Mouse (Mus musculus) neural tube, postnatal 0 days (tissue): ENCODE data around the gene Ndufa6. TPM values are rescaled to one million over a fixed set of nuclear protein-coding genes. Genes with fewer than 3 reads are reported as not detected.

Experiments
- microRNA-seq: library from miRNA; unstranded; fragments of <30 nt; microRNA quantifications from one replicate; pipeline ENCODE4, GENCODE M21; 2016
- polyA plus RNA-seq: library from polyadenylated mRNA; unstranded; fragments of >200 nt; fragmentation: Nextera tagmentation; extraction: Ambion mirVana; gene quantifications from 2 replicates; pipeline ENCODE4 v1.2.1, GENCODE M21; 2015

Gene Ndufa6
- polyA plus RNA-seq: 557 and 602 TPM in 2 replicates

DNA sequence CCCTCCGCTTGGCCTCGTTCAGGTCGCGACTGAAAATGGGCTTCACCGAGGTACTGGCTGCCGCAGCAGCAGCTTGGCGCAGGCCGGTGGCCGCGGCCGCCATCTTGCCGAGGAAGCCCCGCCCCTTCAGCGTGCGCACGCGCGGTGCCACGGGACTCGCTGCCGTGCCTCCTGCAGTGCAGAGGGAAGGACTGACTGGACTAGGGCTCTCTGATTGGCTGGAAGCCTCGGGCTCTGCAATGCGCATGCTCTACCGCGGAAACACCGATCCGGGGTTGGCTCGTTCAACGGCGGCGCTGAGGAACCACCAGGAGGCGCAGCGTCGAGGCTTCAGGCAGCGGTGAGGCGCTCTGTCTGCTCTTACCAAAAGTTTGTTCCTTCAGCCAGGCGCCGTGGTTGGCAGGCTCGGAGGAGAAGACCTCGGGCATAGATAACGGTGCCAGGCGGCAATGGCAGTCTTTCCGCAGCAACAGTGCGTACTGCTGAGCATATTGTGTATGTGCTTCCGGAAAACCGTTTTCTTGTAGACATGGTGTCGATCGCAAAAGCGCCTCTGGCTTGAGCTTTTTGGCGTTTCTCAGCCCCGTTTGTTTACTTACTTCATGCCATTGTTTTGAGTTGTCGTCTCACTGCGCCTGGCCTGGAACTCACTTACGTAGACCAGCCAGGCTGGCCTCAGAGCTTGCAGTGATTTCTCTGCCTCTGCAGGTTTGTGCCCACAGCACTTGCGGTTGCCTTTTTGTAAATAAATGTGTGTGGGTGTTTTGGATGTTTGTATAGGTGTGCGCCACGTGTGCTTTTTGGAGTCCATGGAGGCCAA is at the start of gene Ndufa6:
Ndufa6 (minus strand) TSS at position 197 of the 820 bp plus-strand sequence.

DNA sequence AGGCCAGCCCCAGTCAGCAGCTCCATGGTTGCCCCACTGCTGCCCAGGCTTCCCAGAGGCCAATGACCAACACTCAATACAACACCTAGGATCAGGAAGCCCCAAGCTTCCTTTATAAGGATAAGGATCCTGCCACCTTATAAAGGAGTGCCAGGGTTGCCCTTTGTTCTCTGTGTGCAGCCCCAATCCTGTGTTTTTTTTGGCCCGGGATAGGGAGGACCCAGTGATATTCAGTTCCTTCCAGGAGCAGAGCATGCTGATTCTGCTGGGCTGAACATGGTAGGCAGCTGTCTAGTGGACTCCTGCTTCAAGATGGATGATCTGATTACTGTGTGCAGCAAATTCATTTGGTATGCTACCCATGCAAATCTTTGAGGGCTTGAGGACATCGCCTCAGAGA is 39.8 kb upstream of the Ndufa6 start, which contains the start of gene Cyp2d11:
Cyp2d11 (minus strand) TSS at position 101 of the 400 bp plus-strand sequence.

DNA sequence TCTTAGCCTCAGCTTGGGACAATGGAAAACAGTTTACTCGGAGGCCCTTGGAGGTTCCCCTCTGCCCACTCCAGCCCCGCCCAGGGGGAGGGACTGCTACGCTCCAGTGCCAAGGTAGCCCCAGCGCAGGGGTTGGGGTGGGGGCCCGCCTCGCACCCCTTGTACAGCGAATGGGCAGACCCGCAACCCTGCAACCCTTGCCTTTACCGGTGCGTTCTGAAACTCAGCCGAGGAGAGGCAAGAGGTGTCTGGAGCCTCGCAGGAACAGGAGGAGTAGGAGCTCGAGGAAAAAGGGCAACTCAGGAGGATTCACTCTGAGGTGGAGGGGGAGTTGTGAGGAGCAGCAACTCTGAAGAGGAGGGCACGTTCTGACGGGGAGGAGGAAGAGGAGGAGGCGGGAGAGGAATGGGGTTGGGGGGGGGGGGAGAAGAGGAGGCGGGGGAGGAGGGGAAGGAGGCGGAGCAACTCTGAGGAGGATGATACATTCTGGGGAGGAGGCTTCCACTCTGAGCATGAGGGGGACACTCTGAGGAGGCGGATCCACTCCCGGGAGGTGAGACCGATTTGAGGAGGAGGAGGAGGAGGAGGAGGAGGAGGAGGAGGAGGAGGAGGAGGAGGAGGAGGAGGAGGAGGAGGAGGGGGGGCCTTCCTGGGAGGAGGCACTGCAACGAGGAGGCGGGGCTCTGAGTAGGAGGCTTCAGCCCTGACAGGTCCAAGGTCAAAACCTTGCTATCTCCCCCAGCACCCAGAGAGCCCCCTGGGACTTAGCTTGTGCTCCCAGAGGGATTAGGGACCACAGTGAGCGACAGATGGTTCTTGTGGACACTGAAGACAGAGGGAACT is 26.0 kb upstream of the Ndufa6 start, which contains the start of gene Cyp2d22:
Cyp2d22 (minus strand) TSS at position 390 of the 843 bp plus-strand sequence.

DNA sequence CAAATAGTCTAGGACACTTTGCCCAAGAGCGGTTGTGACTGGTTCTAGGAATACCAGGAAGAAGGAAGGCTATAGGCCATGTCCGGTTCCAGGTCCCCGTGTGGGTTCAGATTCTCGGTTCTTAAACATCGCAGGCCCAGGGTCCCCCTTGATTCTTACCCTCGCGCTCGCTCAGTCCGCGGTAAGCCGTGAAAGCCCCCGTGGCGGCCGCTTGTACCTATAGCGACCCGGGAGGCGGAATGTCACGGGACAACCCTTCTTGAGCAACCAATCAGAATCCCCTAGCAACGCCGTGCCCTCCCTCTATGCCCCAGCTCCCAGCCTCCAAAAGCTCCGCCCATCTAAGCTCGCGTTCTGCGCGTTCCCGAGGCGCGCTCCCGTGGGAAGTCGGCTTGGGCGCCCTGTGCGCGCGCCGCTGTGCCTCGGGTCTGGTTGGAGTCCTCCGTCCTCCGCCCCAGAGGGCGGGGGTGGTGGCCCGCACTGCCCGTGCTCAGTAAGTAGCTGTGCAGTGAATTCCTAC is 15.5 kb downstream of the Ndufa6 start, which contains the start of the genes Naga, Pheta2 and Smdt1:
Naga (minus strand) TSS at position 333 of the 520 bp plus-strand sequence.
Pheta2 (plus strand) TSS at position 350 of the 520 bp plus-strand sequence.
Smdt1 (plus strand) TSS at position 367 of the 520 bp plus-strand sequence.

Small RNAs within 50 kb of the gene (microRNA-seq; reads per million reads assigned to microRNA genes)
- not detected for gene Mir7684

Other genes with a start within 250 kb of the Ndufa6 start
- gene Ccdc134, start 226.4 kb downstream of the Ndufa6 start, polyA plus RNA-seq: 9.0 and 11.0 TPM in 2 replicates
- 151 and 162 TPM in 2 replicates for gene Srebf2, start 207.1 kb downstream of the Ndufa6 start, polyA plus RNA-seq
- gene Shisa8, start 141.5 kb downstream of the Ndufa6 start, polyA plus RNA-seq: 18.3 and 22.7 TPM in 2 replicates
- gene Tnfrsf13c, start 130.0 kb downstream of the Ndufa6 start, polyA plus RNA-seq: 0.97 and 1.0 TPM in 2 replicates
- 18.2 and 19.0 TPM in 2 replicates for gene Cenpm, start 109.6 kb downstream of the Ndufa6 start, polyA plus RNA-seq
- 13.7 and 17.9 TPM in 2 replicates for gene 1500009C09Rik, start 101.9 kb downstream of the Ndufa6 start, polyA plus RNA-seq
- gene Sept3, start 79.4 kb downstream of the Ndufa6 start, polyA plus RNA-seq: 311 and 334 TPM in 2 replicates
- 0.32 and 0.43 TPM in 2 replicates for gene Wbp2nl, start 55.4 kb downstream of the Ndufa6 start, polyA plus RNA-seq
- gene Naga, start 15.4 kb downstream of the Ndufa6 start, polyA plus RNA-seq: 36.0 and 38.9 TPM in 2 replicates
- 1.4 and 1.5 TPM in 2 replicates for gene Pheta2, start 15.4 kb downstream of the Ndufa6 start, polyA plus RNA-seq
- gene Smdt1, start 15.4 kb downstream of the Ndufa6 start, polyA plus RNA-seq: 467 TPM in 2 replicates
- gene Cyp2d22, start 25.9 kb upstream of the Ndufa6 start, polyA plus RNA-seq: 5.4 and 6.0 TPM in 2 replicates
- not detected in 2 replicates for gene Cyp2d11, start 39.7 kb upstream of the Ndufa6 start, polyA plus RNA-seq
- gene Cyp2d10, start 52.9 kb upstream of the Ndufa6 start, polyA plus RNA-seq: not detected in 2 replicates
- not detected in 2 replicates for gene Cyp2d9, start 79.1 kb upstream of the Ndufa6 start, polyA plus RNA-seq
- not detected in 2 replicates for gene Cyp2d12, start 200.8 kb upstream of the Ndufa6 start, polyA plus RNA-seq